Mouse (Mus musculus) right cerebral cortex, postnatal 36 days (tissue): ENCODE data around the gene Card14.

Experiments
- DNase-seq, 2 experiments: peaks; one replicate each; pipeline ENCODE4 v3.0.0; 2022; ENCODE audit warnings: low spot score in 2 of 2, mixed read lengths in 1 of 2

Card14 gene

GRCm38 (mm10) chr11:119300986-119301385 lies 6.6 kb upstream of the Card14 start:
- no peak for DNase-seq

GRCm38 (mm10) chr11:119304904-119305712 lies 2.5 kb upstream of the Card14 start:
- no peak for DNase-seq

- no peak for DNase-seq
Measured at GRCm38 (mm10) chr11:119306762-119307657, 558 bp upstream of the Card14 start.

GRCm38 (mm10) chr11:119307916-119308315 lies 348 bp downstream of the Card14 start:
- no peak for DNase-seq

- DNase-seq = no peak
Measured at GRCm38 (mm10) chr11:119310621-119311020, 3.1 kb downstream of the Card14 start.

GRCm38 (mm10) chr11:119314252-119314936 lies 6.8 kb downstream of the Card14 start:
- no peak for DNase-seq

- DNase-seq = no peak
Measured at GRCm38 (mm10) chr11:119316720-119317119, 9.2 kb downstream of the Card14 start.

- DNase-seq = no peak
Measured at GRCm38 (mm10) chr11:119322521-119322920, 15.0 kb downstream of the Card14 start.

GRCm38 (mm10) chr11:119325068-119325467 lies 17.5 kb downstream of the Card14 start:
- no peak for DNase-seq

GRCm38 (mm10) chr11:119330592-119330991 lies 23.0 kb downstream of the Card14 start:
- no peak for DNase-seq

- DNase-seq = no peak
Measured at GRCm38 (mm10) chr11:119331970-119332369, 24.4 kb downstream of the Card14 start.

- no peak for DNase-seq
Measured at GRCm38 (mm10) chr11:119338271-119339059, 30.9 kb downstream of the Card14 start.

- no peak for DNase-seq
Measured at GRCm38 (mm10) chr11:119339179-119339578, 31.6 kb downstream of the Card14 start.

GRCm38 (mm10) chr11:119339637-119340036 lies 32.1 kb downstream of the Card14 start:
- DNase-seq = peak; percentile 58 to 64

GRCm38 (mm10) chr11:119344178-119344577 lies 36.6 kb downstream of the Card14 start:
- DNase-seq = no peak

GRCm38 (mm10) chr11:119344865-119345264 lies 37.3 kb downstream of the Card14 start:
- DNase-seq = no peak

GRCm38 (mm10) chr11:119347125-119347524 lies 39.6 kb downstream of the Card14 start:
- no peak for DNase-seq

- DNase-seq = no peak
Measured at GRCm38 (mm10) chr11:119352113-119352512, 44.5 kb downstream of the Card14 start.

GRCm38 (mm10) chr11:119353946-119354345 lies 46.4 kb downstream of the Card14 start:
- DNase-seq = no peak

GRCm38 (mm10) chr11:119354798-119355442 lies 47.4 kb downstream of the Card14 start:
- peak in 1 of 2 experiments; percentile 7 for DNase-seq
